Mouse (Mus musculus) 3134 (cell line): ENCODE measurements around the gene Fryl.
A peak's percentile ranks its signal among the peaks of the same experiment; 100 is the strongest.

Source experiments
- DNase-seq: peaks from one replicate; pipeline ENCODE4 v3.0.0-alpha.2; 2011; ENCODE audit warnings: low spot score; ENCODE audit not compliant: insufficient read length; ENCODE audit errors: extremely low read depth

Gene Fryl

DNA sequence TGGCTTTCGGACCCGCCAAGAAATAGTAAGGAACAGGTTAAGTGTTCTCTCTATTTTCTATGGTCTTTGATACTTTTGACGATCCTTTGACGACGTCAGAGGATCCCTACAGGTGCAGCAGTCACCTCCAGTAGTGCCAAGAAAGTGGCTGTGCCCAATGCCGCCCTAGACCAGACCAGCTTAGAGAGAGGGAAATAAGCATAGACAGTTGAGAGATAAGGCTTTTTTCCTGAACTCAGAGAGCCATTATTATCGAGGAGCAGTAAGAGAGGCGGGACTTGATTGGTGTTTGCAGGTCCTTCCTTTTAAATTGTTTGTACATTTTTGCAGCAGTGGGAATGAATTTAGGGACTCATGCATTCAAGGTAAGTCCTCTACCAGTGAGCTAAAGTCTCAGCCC lies 1.3 kb upstream of the Fryl start:
- DNase-seq: no peak

GRCm38 (mm10) chr5:73257096-73257495 lies 677 bp upstream of the Fryl start:
- no peak for DNase-seq

GRCm38 (mm10) chr5:73255321-73256251 lies 833 bp downstream of the Fryl start:
- DNase-seq: peak; percentile 71

GRCm38 (mm10) chr5:73254660-73255059 lies 1.8 kb downstream of the Fryl start:
- no peak for DNase-seq

DNA sequence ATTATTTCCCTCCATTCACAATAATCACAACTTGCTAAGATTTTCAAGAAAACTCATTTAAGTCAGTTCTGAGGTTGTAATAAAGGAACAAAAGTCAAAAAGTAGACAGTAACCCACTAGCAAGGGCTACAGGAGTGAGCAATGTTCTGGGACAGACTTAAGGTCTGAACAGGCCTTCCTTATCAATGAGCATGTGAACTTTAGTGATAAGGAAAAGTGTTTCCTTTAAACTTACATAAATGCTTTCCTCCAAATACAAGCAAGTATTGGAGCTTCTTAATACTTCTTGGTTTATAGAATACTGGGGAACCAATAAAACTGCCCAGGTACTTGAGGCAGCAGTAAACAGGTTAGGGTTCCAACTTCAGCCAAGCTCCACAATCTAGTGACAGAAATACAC lies 3.7 kb downstream of the Fryl start:
- DNase-seq: no peak

- no peak for DNase-seq
These were observed 7.1 kb downstream of the Fryl start for GRCm38 (mm10) chr5:73249341-73249740.

DNA sequence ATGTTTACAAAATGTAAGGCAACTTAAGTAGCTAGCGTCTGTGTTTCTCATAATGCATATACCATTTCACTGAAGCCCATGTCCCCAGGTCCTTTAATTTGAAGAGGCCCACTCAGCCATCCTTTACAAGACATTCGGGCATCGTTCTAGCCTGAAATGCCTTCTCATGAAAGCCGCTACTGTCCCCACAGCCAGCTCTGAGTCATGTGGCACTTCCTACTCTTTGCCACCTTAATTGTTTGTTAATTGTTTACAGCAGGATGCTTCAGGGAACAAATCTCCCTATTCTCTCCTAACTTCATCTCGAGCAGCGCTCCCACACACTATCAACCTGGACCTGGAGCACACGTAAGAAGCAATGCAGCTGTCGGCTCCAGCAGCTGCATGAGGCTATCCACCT lies 8.2 kb downstream of the Fryl start:
- no peak for DNase-seq

GRCm38 (mm10) chr5:73246414-73246813 lies 10.0 kb downstream of the Fryl start:
- no peak for DNase-seq

DNA sequence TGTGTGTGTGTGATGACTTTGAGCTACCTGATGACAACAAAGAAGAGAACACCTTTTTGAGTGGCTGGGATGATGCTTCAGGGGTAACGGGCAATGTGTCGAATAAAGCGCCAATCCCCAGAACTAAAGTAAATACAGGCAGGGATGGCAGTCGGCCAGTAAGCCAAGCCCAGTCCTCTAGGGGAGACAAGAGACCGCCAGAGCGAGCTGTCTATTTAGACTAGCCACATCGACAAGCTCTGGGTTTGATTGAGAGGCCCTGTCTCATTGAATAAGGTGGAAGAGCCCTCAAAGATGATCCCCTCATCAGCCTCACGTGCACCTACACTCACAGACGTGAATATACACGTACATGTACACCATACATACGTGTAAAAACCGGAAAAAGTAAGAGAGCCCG lies 12.0 kb downstream of the Fryl start:
- no peak for DNase-seq

- no peak for DNase-seq
These were observed 14.5 kb downstream of the Fryl start for GRCm38 (mm10) chr5:73241966-73242365.

GRCm38 (mm10) chr5:73241332-73241731 lies 15.1 kb downstream of the Fryl start:
- no peak for DNase-seq

- DNase-seq: no peak
These were observed 16.0 kb downstream of the Fryl start for GRCm38 (mm10) chr5:73240391-73240790.

DNA sequence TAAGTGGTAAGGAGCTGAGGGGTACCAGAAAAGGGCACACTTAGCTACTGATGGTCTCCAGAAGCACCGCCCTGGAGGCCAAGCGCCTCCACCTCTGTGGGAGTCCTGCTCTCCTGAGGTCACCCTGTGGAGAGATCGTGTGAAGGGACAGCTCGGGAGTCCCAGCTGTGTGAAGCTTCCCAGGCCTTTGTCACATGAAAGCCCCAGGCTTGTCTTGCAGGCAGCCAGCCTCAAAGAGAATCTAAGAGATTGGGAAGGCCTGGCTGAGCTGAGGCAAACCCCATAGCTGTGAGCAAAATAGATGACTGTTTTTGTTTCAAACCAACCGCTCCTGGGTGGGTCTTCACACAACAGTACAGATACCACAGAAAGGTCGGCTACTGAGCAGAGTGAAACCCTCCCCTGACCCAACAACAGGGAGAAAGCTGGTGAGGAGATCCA lies 19.5 kb downstream of the Fryl start:
- DNase-seq: no peak

GRCm38 (mm10) chr5:73235201-73235600 lies 21.2 kb downstream of the Fryl start:
- DNase-seq: no peak

DNA sequence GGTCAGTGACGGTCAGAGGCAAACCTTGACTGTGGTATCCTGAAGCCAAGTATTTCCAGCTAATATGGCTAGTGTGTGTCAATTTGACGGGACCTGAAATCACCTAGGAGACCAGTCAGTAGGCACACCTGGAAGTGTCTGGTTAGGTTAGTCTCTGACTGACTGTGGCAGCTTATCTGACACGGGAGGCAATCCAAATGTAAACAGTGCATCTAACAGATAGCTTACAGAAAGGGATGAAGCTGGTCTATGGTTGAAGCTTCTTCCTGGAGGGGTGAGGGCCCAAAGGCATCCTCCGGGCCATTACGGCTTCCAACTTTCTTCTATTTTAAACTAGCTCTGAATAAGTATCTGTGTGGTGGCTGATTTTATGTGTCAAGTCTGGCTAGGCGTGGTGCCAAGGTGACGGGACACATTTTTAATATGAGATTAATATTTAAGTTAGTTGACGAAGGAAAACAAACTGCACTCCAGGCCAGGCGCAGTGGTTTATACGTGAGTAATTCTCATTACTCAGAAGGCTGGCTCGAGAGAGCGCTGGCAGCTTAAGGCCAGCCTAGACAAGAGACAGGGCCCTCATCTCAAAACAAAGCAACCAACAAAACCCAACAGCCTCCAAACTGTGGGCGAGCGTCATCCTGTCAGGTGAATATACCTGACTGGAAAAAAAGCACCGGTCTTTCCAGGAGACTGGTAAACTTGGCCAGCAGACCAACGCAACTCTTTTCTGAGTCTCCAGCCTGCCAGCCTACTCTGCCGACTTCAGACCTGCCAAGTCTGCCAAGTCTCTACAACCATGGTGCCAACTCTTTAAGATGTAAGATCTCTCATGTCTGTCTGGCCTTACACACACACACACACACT lies 23.2 kb downstream of the Fryl start:
- DNase-seq: peak; percentile 53

DNA sequence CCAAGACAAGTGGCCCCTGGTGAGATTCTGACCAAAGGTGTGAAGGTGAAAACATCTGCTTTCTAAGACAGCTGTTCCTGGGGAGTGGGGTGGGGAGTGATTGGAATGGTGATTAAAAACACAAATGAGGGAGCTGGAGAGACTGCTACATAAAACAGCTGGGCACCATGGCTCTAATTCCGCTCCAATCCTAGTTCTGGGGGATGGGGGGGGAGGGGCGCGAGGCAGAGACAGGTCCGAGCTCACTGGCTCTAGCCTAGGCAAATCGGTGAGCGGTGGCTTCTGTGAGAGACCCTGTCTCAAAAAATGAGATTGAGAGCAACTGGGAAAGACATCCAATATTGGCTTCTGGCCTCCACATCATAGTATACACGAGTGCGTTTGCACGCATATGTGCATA lies 24.2 kb downstream of the Fryl start:
- DNase-seq: no peak

DNA sequence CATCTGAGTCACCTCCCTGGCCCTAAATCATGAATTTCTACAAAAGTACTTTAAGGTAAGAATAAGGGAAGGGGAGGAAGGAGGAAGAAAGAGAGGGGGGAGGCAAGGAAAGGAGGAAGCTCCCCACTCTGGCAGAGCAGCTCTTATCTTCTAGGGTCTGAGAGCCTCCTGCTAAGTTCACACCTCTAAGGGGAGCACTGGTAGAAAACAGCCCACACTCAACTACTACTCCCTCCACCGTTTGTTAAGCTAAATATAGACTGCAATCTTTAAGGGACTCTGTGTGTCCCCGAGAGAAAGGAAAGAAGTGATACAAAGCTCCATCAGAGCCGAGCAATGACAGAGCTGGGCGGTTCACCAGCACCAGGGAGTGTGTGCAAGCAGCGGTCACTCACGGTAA lies 24.6 kb downstream of the Fryl start:
- no peak for DNase-seq

GRCm38 (mm10) chr5:73230171-73230570 lies 26.2 kb downstream of the Fryl start:
- DNase-seq: no peak

DNA sequence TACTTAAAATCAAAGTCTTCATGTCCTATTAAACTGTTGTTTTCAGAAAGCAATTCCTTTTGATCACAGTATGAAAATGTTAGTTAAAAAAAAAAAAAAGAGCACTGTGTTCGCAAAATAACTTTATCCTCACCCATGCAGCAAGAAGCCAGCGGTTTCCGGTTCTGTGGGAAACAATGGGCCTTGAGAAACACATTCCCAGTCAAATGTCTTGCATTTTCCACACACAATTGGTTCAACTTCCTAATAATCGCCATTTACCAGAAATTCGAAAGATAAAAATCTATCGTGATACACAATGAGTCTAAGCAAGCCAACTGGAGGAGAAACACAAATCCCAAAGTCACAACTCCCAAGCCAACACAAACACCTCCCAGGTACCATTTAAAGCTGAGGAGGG lies 27.0 kb downstream of the Fryl start:
- DNase-seq: no peak

DNA sequence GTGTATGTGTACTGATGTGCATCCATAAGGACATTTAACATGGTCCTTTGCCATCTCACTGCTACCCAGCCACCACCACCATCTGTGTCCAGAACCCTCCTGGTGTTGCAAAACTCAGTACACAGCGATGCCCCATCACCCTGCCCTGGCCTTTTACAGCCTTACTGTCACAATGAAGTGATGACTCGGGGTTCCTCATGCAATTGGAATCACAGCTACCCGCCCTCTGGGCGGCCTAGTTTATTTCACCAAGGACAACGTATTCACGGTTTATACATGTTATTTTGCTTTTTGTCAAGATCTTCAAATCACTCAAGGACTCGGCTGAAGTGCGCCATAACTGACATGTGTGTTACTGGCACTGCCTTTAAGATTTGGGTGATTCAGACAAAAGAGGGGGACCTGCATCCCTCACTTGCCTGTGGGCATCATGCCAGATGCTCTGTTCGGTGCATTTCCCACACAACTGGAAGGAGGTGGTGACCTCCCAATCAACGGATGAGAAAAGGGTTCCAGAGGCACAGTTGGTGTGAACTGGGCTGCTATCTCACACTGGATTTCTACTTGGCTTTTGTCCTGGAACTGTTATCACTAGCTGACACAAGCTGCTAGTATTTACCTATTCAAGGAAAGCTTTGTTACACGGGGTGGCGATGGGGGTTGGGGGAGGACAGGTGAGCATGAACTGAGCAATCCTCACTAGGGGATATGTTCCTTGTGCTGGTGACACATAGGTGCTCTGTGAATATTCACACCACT lies 27.9 kb downstream of the Fryl start:
- no peak for DNase-seq
